Mouse (Mus musculus): ENCODE results near the gene Sema5a. TPM values are rescaled to one million over a fixed set of nuclear protein-coding genes. Genes with fewer than 3 reads are reported as not detected.

Sema5a gene
- total and polyA plus RNA-seq, 3 experiments = 0.17 to 0.27 (median 0.17) TPM

- no peaks in the 10 kb centered on the region for H3K27me3 ChIP-seq (replicated peaks)
- TF ChIP-seq ZNF384 (IDR thresholded peaks at IDR 0.05; ENCODE audit: low read depth, low read length) = no peak
- TF ChIP-seq UBTF (IDR thresholded peaks at IDR 0.05; ENCODE audit: low read depth, low read length) = no peak
- no peak for TF ChIP-seq ETS1 (conservative IDR thresholded peaks at IDR 0.05; ENCODE audit: low read depth, low read length)
- no peak for TF ChIP-seq KAT2A (IDR thresholded peaks at IDR 0.05; ENCODE audit: insufficient replicate concordance, low read length)
- TF ChIP-seq ZKSCAN1 (IDR thresholded peaks at IDR 0.05; ENCODE audit: borderline replicate concordance, low read depth, low read length) = no peak
- no peak for TF ChIP-seq GABPA (IDR thresholded peaks at IDR 0.05; ENCODE audit: insufficient replicate concordance, low read depth, low read length)
- no peak for TF ChIP-seq ELF1 (IDR thresholded peaks at IDR 0.05; ENCODE audit: low read depth, low read length)
- TF ChIP-seq POLR2AphosphoS2 (IDR thresholded peaks at IDR 0.05; ENCODE audit: low read depth, low read length) = no peak
- no peak for TF ChIP-seq TBP (conservative IDR thresholded peaks at IDR 0.05; ENCODE audit: low read depth, low read length)
- no peak for TF ChIP-seq HCFC1 (IDR thresholded peaks at IDR 0.05; ENCODE audit: low read depth, low read length)
- no peak for TF ChIP-seq ZC3H11A (IDR thresholded peaks at IDR 0.05; ENCODE audit: low read depth, low read length)
- no peak for TF ChIP-seq CTCF (conservative IDR thresholded peaks at IDR 0.05 in 1 of 2, IDR thresholded peaks at IDR 0.05 in 1 of 2; ENCODE audit: low read depth in 2 of 2, low read length in 2 of 2)
- TF ChIP-seq EP300 (IDR thresholded peaks at IDR 0.05; ENCODE audit: low read length) = no peak
- TF ChIP-seq SMC3 (IDR thresholded peaks at IDR 0.05; ENCODE audit: low read depth, low read length) = no peak
- no peak for TF ChIP-seq MEF2A (IDR thresholded peaks at IDR 0.05; ENCODE audit: borderline replicate concordance, low read depth, low read length)
- TF ChIP-seq MXI1 (IDR thresholded peaks at IDR 0.05; ENCODE audit: low read depth, low read length) = no peak
- no peak for TF ChIP-seq MYC (IDR thresholded peaks at IDR 0.05; ENCODE audit: low read depth, low read length)
- no peak for TF ChIP-seq BHLHE40 (IDR thresholded peaks at IDR 0.05; ENCODE audit: low read depth, low read length)
- dilution Hi-C loops (cut with MboI; ENCODE audit: extremely low pct_ligation_motif_present, extremely low pct_unique_long_range_greater_than_20kb, low sequenced_read_pairs) (no loop called here), in situ Hi-C loops (cut with MboI; ENCODE audit: low pct_ligation_motif_present, low pct_unique_long_range_greater_than_20kb, low sequenced_read_pairs) (no loop called here)
- H3K4me3 ChIP-seq (replicated peaks in 1 of 3; ENCODE audit: low read depth in 2 of 3, low read length in 2 of 3, poor library complexity in 1 of 3) = no peak overlapping the region
- H3K27ac ChIP-seq (ENCODE audit: insufficient read depth, low read depth) = no peak overlapping the region
- H3K36me3 ChIP-seq (replicated peaks in 1 of 2; ENCODE audit: control insufficient read depth in 1 of 2, insufficient read depth in 1 of 2, low read length in 1 of 2) = no peaks in the 10 kb centered on the region
- no peaks in the 10 kb centered on the region for H3K79me2 ChIP-seq (replicated peaks; ENCODE audit: control insufficient read depth, extremely low read depth, insufficient read depth, poor library complexity, severe bottlenecking)
- H3K4me1 ChIP-seq (ENCODE audit: control insufficient read depth in 1 of 2, insufficient read depth in 2 of 2) = no peaks in the 10 kb centered on the region
- no peak overlapping the region for H3K4me2 ChIP-seq (ENCODE audit: insufficient read depth, low read depth, poor library complexity, severe bottlenecking)
- no peaks in the 10 kb centered on the region for H3K9me3 ChIP-seq (replicated peaks; ENCODE audit: low read length)
- no peak overlapping the region for H3K9ac ChIP-seq (ENCODE audit: insufficient read depth, low read depth)
- DNase-seq (ENCODE audit: extremely low read depth) = no peak
These were observed 349.1 kb downstream of the Sema5a start for GRCm38 (mm10) chr15:32593746-32594145.

DNA sequence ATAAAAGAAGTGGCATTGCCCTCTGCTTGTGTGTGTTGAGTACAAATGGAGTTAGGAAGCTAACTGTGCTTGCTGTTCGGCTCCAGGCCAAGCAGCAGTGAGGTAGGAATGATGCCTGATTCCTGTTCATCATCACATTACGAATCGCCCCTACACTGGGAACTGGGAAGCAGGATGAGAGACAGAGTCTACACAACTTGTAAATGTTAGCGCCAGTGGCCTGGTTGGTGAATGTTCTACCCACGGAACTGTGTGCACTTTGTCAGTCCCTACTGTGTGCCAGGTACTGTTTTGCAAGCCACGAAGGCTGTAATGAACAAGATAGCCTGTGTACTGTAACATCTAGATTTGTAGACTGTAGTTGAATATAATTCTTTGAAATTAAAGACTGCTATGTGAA is 352.0 kb downstream of the Sema5a start:
- Histone ChIP-seq H3K79me2 (replicated peaks; ENCODE audit: control insufficient read depth, extremely low read depth, insufficient read depth, poor library complexity, severe bottlenecking) (no peaks in the 10 kb centered on the region), H3K9me3 (replicated peaks; ENCODE audit: low read length) (no peaks in the 10 kb centered on the region), H3K36me3 (replicated peaks in 1 of 2; ENCODE audit: control insufficient read depth in 1 of 2, insufficient read depth in 1 of 2, low read length in 1 of 2) (no peaks in the 10 kb centered on the region), H3K27ac (ENCODE audit: insufficient read depth, low read depth) (no peak overlapping the region), H3K4me1 (ENCODE audit: control insufficient read depth in 1 of 2, insufficient read depth in 2 of 2) (no peaks in the 10 kb centered on the region), H3K4me2 (ENCODE audit: insufficient read depth, low read depth, poor library complexity, severe bottlenecking) (no peak overlapping the region), H3K9ac (ENCODE audit: insufficient read depth, low read depth) (no peak overlapping the region), H3K4me3 (replicated peaks in 1 of 3; ENCODE audit: low read depth in 2 of 3, low read length in 2 of 3, poor library complexity in 1 of 3) (no peak overlapping the region), H3K27me3 (replicated peaks) (no peaks in the 10 kb centered on the region)
- dilution Hi-C loops (cut with MboI; ENCODE audit: extremely low pct_ligation_motif_present, extremely low pct_unique_long_range_greater_than_20kb, low sequenced_read_pairs) (no loop called here), in situ Hi-C loops (cut with MboI; ENCODE audit: low pct_ligation_motif_present, low pct_unique_long_range_greater_than_20kb, low sequenced_read_pairs) (no loop called here)
- TF ChIP-seq MYC (IDR thresholded peaks at IDR 0.05; ENCODE audit: low read depth, low read length) (no peak), KAT2A (IDR thresholded peaks at IDR 0.05; ENCODE audit: insufficient replicate concordance, low read length) (no peak), BHLHE40 (IDR thresholded peaks at IDR 0.05; ENCODE audit: low read depth, low read length) (no peak), SMC3 (IDR thresholded peaks at IDR 0.05; ENCODE audit: low read depth, low read length) (no peak), ELF1 (IDR thresholded peaks at IDR 0.05; ENCODE audit: low read depth, low read length) (no peak), E2F4 (IDR thresholded peaks at IDR 0.05; ENCODE audit: insufficient replicate concordance, low read depth, low read length) (no peak), NELFE (IDR thresholded peaks at IDR 0.05; ENCODE audit: low read depth, low read length) (no peak), IRF4 (IDR thresholded peaks at IDR 0.05; ENCODE audit: low read depth, low read length) (no peak), POLR2A (IDR thresholded peaks at IDR 0.05; ENCODE audit: low read depth, low read length) (no peak), MAX (IDR thresholded peaks at IDR 0.05; ENCODE audit: low read length) (no peak), RAD21 (IDR thresholded peaks at IDR 0.05; ENCODE audit: low read depth, low read length) (no peak), HCFC1 (IDR thresholded peaks at IDR 0.05; ENCODE audit: low read depth, low read length) (no peak), RCOR1 (conservative IDR thresholded peaks at IDR 0.05; ENCODE audit: low read depth, low read length) (no peak), JUN (IDR thresholded peaks at IDR 0.05; ENCODE audit: insufficient read depth, low read depth, low read length) (no peak), ZMIZ1 (IDR thresholded peaks at IDR 0.05; ENCODE audit: low read depth, low read length) (no peak), MEF2A (IDR thresholded peaks at IDR 0.05; ENCODE audit: borderline replicate concordance, low read depth, low read length) (no peak), NRF1 (IDR thresholded peaks at IDR 0.05; ENCODE audit: low read depth, low read length) (no peak), ZNF384 (IDR thresholded peaks at IDR 0.05; ENCODE audit: low read depth, low read length) (no peak), ZC3H11A (IDR thresholded peaks at IDR 0.05; ENCODE audit: low read depth, low read length) (no peak)
- no peak for DNase-seq (ENCODE audit: extremely low read depth)

All from CH12.LX (cell line).